Mouse (Mus musculus) lung, embryonic 14.5 days (tissue): ENCODE data around the gene Aldh3b1. TPM values are rescaled to one million over a fixed set of nuclear protein-coding genes. Genes with fewer than 3 reads are reported as not detected.

Experiments
- ATAC-seq: fragments of 200-750 bp; cut with Nextera tagmentation; 2 replicates; pipeline ENCODE4 v1.8.0; 2017; ENCODE audit warnings: mild to moderate bottlenecking, moderate TSS enrichment, moderate library complexity; ENCODE audit not compliant: insufficient read depth
- DNase-seq: peaks from one replicate; pipeline ENCODE4 v3.0.0-alpha.2; 2015
- H3K27ac ChIP-seq: fragments of 300-500 bp; sonication (generic); 2 replicates; pipeline ENCODE4 v1.5.1; 2014; ENCODE audit warnings: low read depth, mild to moderate bottlenecking, moderate library complexity
- H3K27me3 ChIP-seq: fragments of 300-500 bp; sonication (generic); 2 replicates; pipeline ENCODE4 v1.6.1; 2014; ENCODE audit warnings: low read length, control low read depth; ENCODE audit not compliant: insufficient read depth
- H3K36me3 ChIP-seq: fragments of 300-500 bp; sonication (generic); 2 replicates; pipeline ENCODE4 v1.6.1; 2014; ENCODE audit warnings: control low read depth; ENCODE audit not compliant: insufficient read depth
- H3K4me1 ChIP-seq: fragments of 300-500 bp; sonication (generic); 2 replicates; pipeline ENCODE4 v1.6.1; 2014; ENCODE audit warnings: antibody characterized with exemption, control low read depth; ENCODE audit not compliant: insufficient read depth
- H3K4me2 ChIP-seq: fragments of 300-500 bp; sonication (generic); 2 replicates; pipeline ENCODE4 v1.6.1; 2014; ENCODE audit warnings: mild to moderate bottlenecking
- H3K4me3 ChIP-seq: fragments of 300-500 bp; sonication (generic); 2 replicates; pipeline ENCODE4 v1.5.1; 2014; ENCODE audit warnings: low read depth, low read length
- H3K9ac ChIP-seq: fragments of 300-500 bp; sonication (generic); 2 replicates; pipeline ENCODE4 v1.6.1; 2014
- H3K9me3 ChIP-seq: fragments of 300-500 bp; sonication (generic); 2 replicates; pipeline ENCODE4 v1.6.1; 2016; ENCODE audit warnings: low read depth, low read length, control low read depth
- CTCF ChIP-seq: IDR thresholded peaks from 2 replicates; pipeline ENCODE4 v1.5.1; 2016; ENCODE audit warnings: antibody characterized with exemption, low read depth
- WGBS: fragments of 180-500 bp; shearing (Covaris S2); extraction: QIAGEN DNeasy Blood & Tissue Kit; methylation state at CpG from one replicate; pipeline ENCODE4 v1.1.7; 2014; 5-methylcytosine and 5-hydroxymethylcytosine counted together
- polyA plus RNA-seq: library from polyadenylated mRNA; unstranded; fragments of >200 nt; fragmentation: Nextera tagmentation; extraction: Ambion mirVana; gene quantifications from 2 replicates; pipeline ENCODE4 v1.2.1, GENCODE M21; 2014

Aldh3b1 gene
- polyA plus RNA-seq, 1 experiment from 2014 or later, result 3.6 TPM

DNA sequence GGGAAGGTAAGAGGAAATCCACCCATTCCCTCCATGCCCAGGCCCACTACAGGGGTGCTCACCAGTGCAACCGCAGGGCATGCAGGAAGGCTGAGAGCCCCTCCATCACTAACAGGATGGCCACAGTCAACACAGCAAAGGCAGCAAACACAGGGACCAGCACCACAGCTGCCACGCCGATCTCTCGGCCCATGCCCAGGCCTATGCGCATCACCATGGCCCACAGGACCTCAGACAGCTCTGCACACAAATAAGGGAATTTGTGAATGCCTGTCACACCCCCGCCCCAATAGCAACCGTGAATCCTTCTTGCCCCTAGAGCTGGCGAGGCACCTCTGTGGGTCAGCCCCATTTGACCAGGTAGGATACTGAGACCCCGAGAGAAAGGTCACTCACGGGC is 33.4 kb downstream of the Aldh3b1 start:
- H3K27me3 ChIP-seq, result no peaks in the 10 kb centered on the region
- H3K4me3 ChIP-seq, result no peak overlapping the region
- peaks cover 68% of the 10 kb centered on the region for H3K36me3 ChIP-seq
- TF ChIP-seq CTCF, result no peak
- no peaks in the 10 kb centered on the region for H3K9me3 ChIP-seq
- 84% methylated on average over 10 of the region's 10 CpGs for WGBS
- ATAC-seq, result no peak
- DNase-seq, result no peak
- H3K4me2 ChIP-seq, result no peak overlapping the region
- H3K27ac ChIP-seq, result no peak overlapping the region
- H3K4me1 ChIP-seq, result no peaks in the 10 kb centered on the region
- H3K9ac ChIP-seq, result no peak overlapping the region

DNA sequence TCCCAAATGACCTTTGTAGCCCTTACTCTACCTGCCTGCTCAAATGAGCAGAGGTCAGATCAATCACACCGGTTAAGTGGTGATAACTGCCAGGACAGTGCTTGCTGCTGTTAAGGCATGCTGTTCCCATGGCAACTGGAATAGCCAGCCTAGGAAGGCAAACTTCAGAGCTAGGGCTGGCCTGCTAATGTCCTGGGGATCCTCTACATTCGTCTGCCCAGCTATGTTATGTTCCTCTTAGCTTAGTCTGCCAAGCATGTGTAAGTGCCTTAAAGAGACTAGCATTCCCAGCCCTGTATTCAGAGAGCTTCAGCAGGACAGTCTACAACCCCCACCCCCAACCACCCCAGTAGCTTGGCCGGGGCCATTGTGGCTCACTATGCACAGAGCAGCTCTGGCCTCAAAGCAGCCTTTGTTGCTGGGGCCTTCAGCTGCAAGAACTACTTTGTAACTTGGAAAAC is 34.4 kb downstream of the Aldh3b1 start:
- ATAC-seq, result no peak
- WGBS, result 26% methylated on average over 3 of the region's 3 CpGs

DNA sequence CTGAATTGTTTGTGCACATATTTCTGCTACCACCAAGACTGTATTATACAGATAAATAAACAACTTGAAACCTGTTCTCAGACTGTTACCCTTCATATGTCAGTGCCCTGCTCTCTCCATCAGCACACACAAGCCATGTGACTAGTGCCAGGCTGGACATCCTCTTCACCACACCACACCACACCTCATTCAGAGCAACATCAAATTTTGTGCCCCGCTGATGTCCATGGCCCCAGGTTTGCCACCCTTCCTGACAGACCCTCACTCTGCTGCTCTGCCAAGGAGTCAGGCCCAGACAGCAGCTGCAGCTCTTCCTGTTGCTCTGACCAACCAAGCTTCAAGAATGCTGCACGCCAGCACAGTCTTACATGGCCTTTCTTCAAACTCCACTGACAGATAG is 35.3 kb downstream of the Aldh3b1 start:
- Histone ChIP-seq H3K4me1 (no peaks in the 10 kb centered on the region), H3K4me3 (no peak overlapping the region), H3K4me2 (no peak overlapping the region), H3K27me3 (no peaks in the 10 kb centered on the region), H3K27ac (no peak overlapping the region), H3K36me3 (peaks cover 82% of the 10 kb centered on the region), H3K9me3 (no peaks in the 10 kb centered on the region), H3K9ac (no peak overlapping the region)
- DNase-seq (no peak), ATAC-seq (no peak)
- TF ChIP-seq CTCF, result no peak
- WGBS, result 84% methylated on average over 2 of the region's 2 CpGs

More for the DNA sequence above, 34.4 kb downstream of the Aldh3b1 start:
- no peak overlapping the region for H3K4me3 ChIP-seq
- no peaks in the 10 kb centered on the region for H3K27me3 ChIP-seq
- no peak for TF ChIP-seq CTCF
- no peaks in the 10 kb centered on the region for H3K4me1 ChIP-seq
- H3K4me2 ChIP-seq, result no peak overlapping the region
- H3K36me3 ChIP-seq, result peaks cover 73% of the 10 kb centered on the region
- H3K9ac ChIP-seq, result no peak overlapping the region
- DNase-seq, result no peak
- H3K9me3 ChIP-seq, result no peaks in the 10 kb centered on the region
- H3K27ac ChIP-seq, result no peak overlapping the region

DNA sequence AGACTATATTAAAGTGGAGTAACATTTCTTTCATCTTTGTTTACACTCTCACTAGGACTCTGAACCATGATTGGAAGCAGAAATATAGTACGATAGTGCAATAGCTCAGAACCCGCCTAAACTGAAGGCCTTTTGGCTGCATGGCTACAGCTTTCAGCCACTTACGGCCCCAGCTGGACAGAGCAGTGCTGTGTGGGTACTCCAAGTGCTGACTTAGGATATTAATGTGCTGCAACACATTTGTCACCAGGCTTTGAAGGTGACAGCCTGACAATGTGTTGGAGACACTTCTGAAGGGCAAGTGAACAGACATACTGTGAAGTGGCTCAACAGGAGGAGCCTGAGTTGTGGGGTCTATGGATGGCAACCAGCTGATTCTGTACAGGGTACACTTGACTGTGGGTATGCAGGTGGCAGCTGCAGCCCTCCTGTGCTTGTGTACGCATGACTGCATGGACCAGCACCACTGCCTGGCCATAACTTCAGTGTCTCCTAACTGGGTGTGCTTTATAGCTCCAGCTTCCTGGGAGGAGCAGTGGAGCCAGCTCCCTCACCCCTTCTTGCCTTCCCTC is 36.0 kb downstream of the Aldh3b1 start:
- TF ChIP-seq CTCF, result no peak
- Histone ChIP-seq H3K4me2 (no peak overlapping the region), H3K27ac (no peak overlapping the region; the same call in 1 of the 2 replicates), H3K4me3 (no peak overlapping the region), H3K36me3 (peaks cover 89% of the 10 kb centered on the region), H3K9ac (no peak overlapping the region), H3K9me3 (no peaks in the 10 kb centered on the region), H3K4me1 (no peaks in the 10 kb centered on the region), H3K27me3 (no peaks in the 10 kb centered on the region)
- 74% methylated on average over 4 of the region's 4 CpGs for WGBS
- no peak for DNase-seq
- ATAC-seq, result no peak

DNA sequence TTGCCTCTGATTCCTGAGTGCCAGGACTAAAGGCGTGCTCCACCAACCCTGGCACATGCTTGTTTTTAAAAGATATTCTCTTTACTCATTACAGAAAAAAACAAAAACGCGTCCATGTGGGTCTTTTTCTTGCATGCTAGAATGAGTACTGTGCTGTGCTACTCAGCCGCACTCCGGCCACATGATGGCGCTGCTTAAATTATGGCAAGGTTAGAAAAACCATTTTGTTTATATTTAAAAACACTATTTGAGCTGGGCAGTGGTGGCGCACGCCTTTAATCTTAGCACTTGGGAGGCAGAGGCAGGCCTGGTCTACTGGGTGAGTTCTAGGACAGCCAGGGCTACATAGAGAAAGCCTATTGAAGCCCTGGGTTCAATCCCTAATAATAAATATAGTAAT is 39.4 kb downstream of the Aldh3b1 start:
- Histone ChIP-seq H3K9me3 (no peaks in the 10 kb centered on the region), H3K4me2 (no peak overlapping the region), H3K4me1 (no peaks in the 10 kb centered on the region), H3K9ac (no peak overlapping the region), H3K27ac (no peak overlapping the region), H3K27me3 (no peaks in the 10 kb centered on the region), H3K36me3 (peaks cover 89% of the 10 kb centered on the region), H3K4me3 (no peak overlapping the region)
- WGBS, result 76% methylated on average over 8 of the region's 8 CpGs
- no peak for TF ChIP-seq CTCF
- ATAC-seq (no peak), DNase-seq (peak; percentile 64)

DNA sequence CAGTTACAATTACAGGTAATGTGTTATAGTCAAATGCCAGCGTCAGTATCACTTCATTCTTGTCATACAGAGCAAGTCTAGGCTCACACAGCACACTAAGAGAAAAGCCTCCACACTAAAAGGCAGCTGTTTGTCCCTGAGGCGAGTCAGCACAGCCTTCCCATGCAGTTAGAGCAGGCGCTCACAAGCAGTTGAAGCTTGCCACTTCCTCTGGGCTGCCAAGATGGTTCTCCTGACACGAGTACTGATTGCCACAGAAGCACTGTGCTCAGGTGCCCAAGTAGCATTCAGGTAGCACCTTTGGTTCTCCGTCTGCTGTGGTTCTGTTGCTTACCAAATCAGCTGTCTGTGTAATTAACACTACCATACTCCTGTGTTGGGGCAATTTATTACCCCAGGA is 40.5 kb downstream of the Aldh3b1 start:
- no peak overlapping the region for H3K27ac ChIP-seq
- no peaks in the 10 kb centered on the region for H3K27me3 ChIP-seq
- H3K4me3 ChIP-seq, result no peak overlapping the region
- 88% methylated on average over 5 of the region's 5 CpGs for WGBS
- no peak for TF ChIP-seq CTCF
- no peaks in the 10 kb centered on the region for H3K4me1 ChIP-seq
- no peak for DNase-seq
- no peak for ATAC-seq
- H3K9me3 ChIP-seq, result no peaks in the 10 kb centered on the region
- no peak overlapping the region for H3K9ac ChIP-seq
- H3K4me2 ChIP-seq, result no peak overlapping the region
- H3K36me3 ChIP-seq, result peaks cover 88% of the 10 kb centered on the region

DNA sequence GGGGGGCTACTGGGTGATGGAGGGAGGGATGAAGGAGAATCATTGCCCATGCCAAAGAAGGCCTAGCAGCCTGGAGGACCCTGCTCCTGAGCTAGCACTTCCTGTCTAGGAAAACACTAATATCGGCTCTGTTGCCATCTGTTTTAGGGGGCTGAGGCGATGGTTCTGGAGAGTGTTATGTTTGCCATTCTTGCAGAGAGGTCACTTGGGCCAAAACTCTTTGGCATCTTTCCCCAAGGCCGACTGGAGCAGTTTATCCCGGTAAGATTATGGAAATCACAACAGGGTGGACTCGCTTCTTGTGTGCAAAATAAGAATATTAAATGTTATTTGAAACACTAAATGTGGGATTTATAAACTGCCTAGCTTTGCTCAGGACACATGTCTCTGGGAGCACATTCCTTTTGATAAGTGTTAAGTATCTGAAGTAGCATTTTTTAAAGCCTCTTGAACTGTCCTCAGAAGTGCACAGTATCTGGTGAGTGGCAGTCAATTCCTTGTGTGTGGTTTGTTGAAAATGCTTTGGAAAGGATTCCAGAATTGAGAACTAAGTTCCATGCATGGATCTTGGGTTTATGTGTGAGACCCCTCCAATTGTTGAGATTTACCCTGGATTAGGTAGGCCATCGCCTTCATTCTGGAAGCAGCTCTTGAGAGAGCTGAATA is 45.1 kb downstream of the Aldh3b1 start:
- no peak overlapping the region for H3K9ac ChIP-seq
- WGBS, result 34% methylated on average over 6 of the region's 6 CpGs
- DNase-seq, result peak; percentile 52

More for the DNA sequence above, 45.1 kb downstream of the Aldh3b1 start:
- Histone ChIP-seq H3K27ac (peak overlapping the region; percentile 48), H3K4me2 (no peak overlapping the region), H3K4me3 (no peak overlapping the region), H3K4me1 (no peaks in the 10 kb centered on the region), H3K36me3 (peaks cover 57% of the 10 kb centered on the region), H3K27me3 (no peaks in the 10 kb centered on the region), H3K9me3 (no peaks in the 10 kb centered on the region)
- no peak for TF ChIP-seq CTCF
- ATAC-seq, result no peak
